Mouse (Mus musculus): ENCODE results near the gene Cab39l. TPM values are rescaled to one million over a fixed set of nuclear protein-coding genes. Genes with fewer than 3 reads are reported as not detected.
"Not testable (repeated sequence)": the region's sequence is repeated elsewhere in the genome, so short reads cannot be mapped to it uniquely, and the experiment has no call there.

The Cab39l gene
- total RNA-seq, 2 experiments from 2014 or later, result 34.8 to 41.6 TPM

GRCm38 (mm10) chr14:59576385-59576784 lies 135.6 kb downstream of the Cab39l start:
- DNase-seq, result no peak

- peak; percentile 20 for DNase-seq
Measured at GRCm38 (mm10) chr14:59590614-59591013, 149.8 kb downstream of the Cab39l start.

- no peak for DNase-seq
Measured at GRCm38 (mm10) chr14:59591901-59592300, 151.1 kb downstream of the Cab39l start.

GRCm38 (mm10) chr14:59592593-59592992 lies 151.8 kb downstream of the Cab39l start:
- no peak for DNase-seq

GRCm38 (mm10) chr14:59594988-59595387 lies 154.2 kb downstream of the Cab39l start:
- DNase-seq, result no peak

GRCm38 (mm10) chr14:59597398-59598259 lies 156.9 kb downstream of the Cab39l start, which contains the start of gene Cdadc1:
TSS of gene Cdadc1 (minus strand) at chr14:59597959.
- peak; percentile 99 for DNase-seq

- DNase-seq, result no peak
Measured at GRCm38 (mm10) chr14:59598260-59598627, 157.5 kb downstream of the Cab39l start.

- DNase-seq, result peak; percentile 35
Measured at GRCm38 (mm10) chr14:59604002-59604645, 163.4 kb downstream of the Cab39l start.

- peak; percentile 85 for DNase-seq
Measured at GRCm38 (mm10) chr14:59605671-59606353, 165.0 kb downstream of the Cab39l start.

- no peak for DNase-seq
Measured at GRCm38 (mm10) chr14:59607021-59607420, 166.2 kb downstream of the Cab39l start.

GRCm38 (mm10) chr14:59612920-59613625 lies 172.3 kb downstream of the Cab39l start:
- peak; percentile 83 for DNase-seq

GRCm38 (mm10) chr14:59614149-59614548 lies 173.4 kb downstream of the Cab39l start:
- DNase-seq, result not testable (repeated sequence)

- no peak for DNase-seq
Measured at GRCm38 (mm10) chr14:59616802-59617201, 176.0 kb downstream of the Cab39l start.

GRCm38 (mm10) chr14:59624326-59624885 lies 183.6 kb downstream of the Cab39l start:
- no peak for DNase-seq

GRCm38 (mm10) chr14:59625158-59625805 lies 184.5 kb downstream of the Cab39l start, which contains the start of gene Shisa2:
TSS of gene Shisa2 (plus strand) at chr14:59625308.
- DNase-seq, result peak; percentile 87

- DNase-seq, result peak; percentile 60
Measured at GRCm38 (mm10) chr14:59625806-59626364, 185.1 kb downstream of the Cab39l start.

GRCm38 (mm10) chr14:59626711-59627110 lies 185.9 kb downstream of the Cab39l start:
- DNase-seq, result peak; percentile 68

GRCm38 (mm10) chr14:59627142-59627680 lies 186.4 kb downstream of the Cab39l start:
- no peak for DNase-seq

- DNase-seq, result no peak
Measured at GRCm38 (mm10) chr14:59627823-59628222, 187.1 kb downstream of the Cab39l start.

- no peak for DNase-seq
Measured at GRCm38 (mm10) chr14:59629308-59629707, 188.5 kb downstream of the Cab39l start.

GRCm38 (mm10) chr14:59630096-59630495 lies 189.3 kb downstream of the Cab39l start:
- DNase-seq, result no peak
